Mouse (Mus musculus) small intestine, adult 2 months (tissue): ENCODE data around the gene Mindy2. TPM values are rescaled to one million over a fixed set of nuclear protein-coding genes. Genes with fewer than 3 reads are reported as not detected.

Source experiments
- H3K27ac ChIP-seq: fragments of 200-500 bp; 2 replicates; pipeline ENCODE4 v1.5.1; 2012; ENCODE audit warnings: low read depth, low read length, control low read depth, inconsistent platforms; ENCODE audit not compliant: insufficient read depth
- H3K27me3 ChIP-seq: fragments of 200-500 bp; 2 replicates; pipeline ENCODE4 v1.6.1; 2012; ENCODE audit warnings: mild to moderate bottlenecking, moderate library complexity, low read length, inconsistent platforms; ENCODE audit not compliant: control insufficient read depth, insufficient read depth
- H3K36me3 ChIP-seq: fragments of 200-500 bp; 2 replicates; pipeline ENCODE4 v1.6.1; 2012; ENCODE audit warnings: mild to moderate bottlenecking, low read length, control low read depth, inconsistent platforms; ENCODE audit not compliant: control insufficient read depth, insufficient read depth
- H3K4me1 ChIP-seq: fragments of 200-500 bp; 2 replicates; pipeline ENCODE4 v1.6.1; 2012; ENCODE audit warnings: low read length, inconsistent platforms, mixed read lengths; ENCODE audit not compliant: control insufficient read depth, insufficient read depth, insufficient read length
- H3K4me3 ChIP-seq: fragments of 200-500 bp; 2 replicates; pipeline ENCODE4 v1.5.1; 2012; ENCODE audit warnings: low read depth, mild to moderate bottlenecking, control low read depth, inconsistent platforms, low read length, moderate library complexity
- CTCF ChIP-seq: fragments of 200-500 bp; IDR thresholded peaks from 2 replicates; pipeline ENCODE4 v1.5.1; 2012; ENCODE audit warnings: low read depth, mild to moderate bottlenecking, control low read depth, inconsistent platforms, low read length, moderate library complexity, mixed read lengths; ENCODE audit not compliant: insufficient replicate concordance, insufficient read length; ENCODE audit errors: extremely low read depth
- POLR2A ChIP-seq: fragments of 200-500 bp; IDR thresholded peaks from 2 replicates; pipeline ENCODE4 v1.6.1; 2012; ENCODE audit warnings: low read depth, mild to moderate bottlenecking, control low read depth, inconsistent platforms, low read length, moderate library complexity
- WGBS: fragments of 180-500 bp; shearing (Covaris S2); methylation state at CpG from one replicate; pipeline ENCODE4 v1.1.7; 2018; 5-methylcytosine and 5-hydroxymethylcytosine counted together
- polyA plus RNA-seq: library from polyadenylated mRNA; depleted of rRNA; stranded (reverse); fragments of >200 nt; gene quantifications from 2 replicates; pipeline ENCODE4 v1.2.3, GENCODE M21; 2012

The Mindy2 gene
- polyA plus RNA-seq, 1 experiment = 12.0 TPM

GRCm38 (mm10) chr9:70653875-70654274 is 3.1 kb downstream of the Mindy2 start:
- Histone ChIP-seq H3K27me3 (no peaks in the 10 kb centered on the region), H3K27ac (no peak overlapping the region), H3K4me3 (no peak overlapping the region), H3K4me1 (peaks cover 4% of the 10 kb centered on the region; the same call in 1 of the 2 replicates), H3K36me3 (0 out of 2 replicates have a peak, but pooled peaks cover 1% of the 10 kb centered on the region)
- TF ChIP-seq POLR2A (no peak), CTCF (no peak)
- 32% methylated on average over 2 of the region's 2 CpGs for WGBS

GRCm38 (mm10) chr9:70652221-70652620 is 4.8 kb downstream of the Mindy2 start:
- Histone ChIP-seq H3K36me3 (0 out of 2 replicates have a peak, but pooled peaks cover 1% of the 10 kb centered on the region), H3K4me3 (no peak overlapping the region), H3K4me1 (peaks cover 4% of the 10 kb centered on the region; the same call in 1 of the 2 replicates), H3K27ac (no peak overlapping the region), H3K27me3 (no peaks in the 10 kb centered on the region)
- TF ChIP-seq CTCF = no peak
- TF ChIP-seq POLR2A = no peak
- 80% methylated on average over 2 of the region's 2 CpGs for WGBS

GRCm38 (mm10) chr9:70650994-70651393 is 6.0 kb downstream of the Mindy2 start:
- Histone ChIP-seq H3K27me3 (no peaks in the 10 kb centered on the region), H3K4me1 (peaks cover 4% of the 10 kb centered on the region; the same call in 1 of the 2 replicates), H3K36me3 (0 out of 2 replicates have a peak, but pooled peaks cover 1% of the 10 kb centered on the region), H3K4me3 (no peak overlapping the region), H3K27ac (no peak overlapping the region)
- whole genome bisulfite sequencing = 98% methylated on average over 1 of the region's 1 CpGs
- TF ChIP-seq CTCF (no peak), POLR2A (no peak)

GRCm38 (mm10) chr9:70650260-70650659 is 6.7 kb downstream of the Mindy2 start:
- TF ChIP-seq POLR2A (no peak), CTCF (no peak)
- 66% methylated on average over 2 of the region's 2 CpGs for WGBS
- H3K4me3 ChIP-seq = no peak overlapping the region
- peaks cover 4% of the 10 kb centered on the region; the same call in 1 of the 2 replicates for H3K4me1 ChIP-seq
- H3K27me3 ChIP-seq = no peaks in the 10 kb centered on the region
- no peak overlapping the region for H3K27ac ChIP-seq
- peaks cover 1% of the 10 kb centered on the region; the same call in 1 of the 2 replicates for H3K36me3 ChIP-seq

- no peak overlapping the region for H3K27ac ChIP-seq
- no peaks in the 10 kb centered on the region for H3K4me1 ChIP-seq
- H3K4me3 ChIP-seq = no peak overlapping the region
- no peaks in the 10 kb centered on the region for H3K27me3 ChIP-seq
- WGBS = 46% methylated on average over 2 of the region's 2 CpGs
- TF ChIP-seq POLR2A (no peak), CTCF (no peak)
- H3K36me3 ChIP-seq = peaks cover 6% of the 10 kb centered on the region
Measured at GRCm38 (mm10) chr9:70636748-70637147, 20.2 kb downstream of the Mindy2 start.

- Histone ChIP-seq H3K4me3 (no peak overlapping the region), H3K27ac (no peak overlapping the region), H3K4me1 (no peaks in the 10 kb centered on the region), H3K27me3 (no peaks in the 10 kb centered on the region), H3K36me3 (peaks cover 10% of the 10 kb centered on the region)
- TF ChIP-seq CTCF (no peak), POLR2A (no peak)
- WGBS = 53% methylated on average over 5 of the region's 5 CpGs
Measured at GRCm38 (mm10) chr9:70631665-70632064, 25.3 kb downstream of the Mindy2 start.

- H3K36me3 ChIP-seq = peaks cover 20% of the 10 kb centered on the region
- 88% methylated on average over 2 of the region's 2 CpGs for WGBS
Measured at GRCm38 (mm10) chr9:70629711-70630110, 27.3 kb downstream of the Mindy2 start.

More at GRCm38 (mm10) chr9:70629711-70630110, 27.3 kb downstream of the Mindy2 start:
- H3K4me3 ChIP-seq = no peak overlapping the region
- no peaks in the 10 kb centered on the region for H3K27me3 ChIP-seq
- TF ChIP-seq POLR2A = no peak
- TF ChIP-seq CTCF = no peak
- H3K27ac ChIP-seq = no peak overlapping the region
- H3K4me1 ChIP-seq = no peaks in the 10 kb centered on the region
